Mouse (Mus musculus) bone marrow, adult 2 months (tissue): ENCODE measurements around the gene Fbxo24.

Experiments used
- CTCF ChIP-seq: fragments of 200-500 bp; IDR thresholded peaks from 2 replicates; pipeline ENCODE4 v1.5.1; 2011; ENCODE audit warnings: low read length, control low read depth; ENCODE audit not compliant: control insufficient read depth, insufficient read depth
- POLR2A ChIP-seq: fragments of 200-500 bp; IDR thresholded peaks from 2 replicates; pipeline ENCODE4 v1.6.1; 2011; ENCODE audit warnings: low read depth, mild to moderate bottlenecking, control low read depth, low read length, borderline replicate concordance; ENCODE audit not compliant: control insufficient read depth

DNA sequence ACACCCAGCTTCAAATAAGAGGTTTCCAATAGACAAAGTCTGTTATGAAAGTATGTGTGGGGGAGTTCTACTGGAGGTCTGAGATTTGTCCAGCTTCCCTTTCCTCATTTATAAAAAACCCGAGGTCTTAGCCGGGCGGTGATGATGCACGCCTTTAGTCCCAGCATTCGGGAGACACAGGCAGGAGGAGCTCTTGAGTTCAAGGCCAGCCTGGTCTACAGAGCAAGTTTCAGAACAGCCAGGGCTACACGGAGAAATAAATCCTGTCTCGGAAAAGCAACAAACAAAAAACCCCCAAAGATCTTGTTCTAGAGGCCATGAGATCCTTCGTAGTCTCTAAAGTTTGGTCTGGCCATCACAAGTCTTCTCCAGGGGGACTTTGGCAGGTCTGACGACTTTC, 811 bp downstream of the Fbxo24 start:
- no peak for TF ChIP-seq POLR2A
- no peak for TF ChIP-seq CTCF
